Mouse (Mus musculus): ENCODE results near the gene Rtkn2. TPM values are rescaled to one million over a fixed set of nuclear protein-coding genes. Genes with fewer than 3 reads are reported as not detected.
A peak's percentile ranks its signal among the peaks of the same experiment; 100 is the strongest.
"Not testable (repeated sequence)": the region's sequence is repeated elsewhere in the genome, so short reads cannot be mapped to it uniquely, and the experiment has no call there.

The Rtkn2 gene
- total RNA-seq, 4 experiments from 2014 or later, result 0.46 to 0.75 (median 0.57) TPM

DNA sequence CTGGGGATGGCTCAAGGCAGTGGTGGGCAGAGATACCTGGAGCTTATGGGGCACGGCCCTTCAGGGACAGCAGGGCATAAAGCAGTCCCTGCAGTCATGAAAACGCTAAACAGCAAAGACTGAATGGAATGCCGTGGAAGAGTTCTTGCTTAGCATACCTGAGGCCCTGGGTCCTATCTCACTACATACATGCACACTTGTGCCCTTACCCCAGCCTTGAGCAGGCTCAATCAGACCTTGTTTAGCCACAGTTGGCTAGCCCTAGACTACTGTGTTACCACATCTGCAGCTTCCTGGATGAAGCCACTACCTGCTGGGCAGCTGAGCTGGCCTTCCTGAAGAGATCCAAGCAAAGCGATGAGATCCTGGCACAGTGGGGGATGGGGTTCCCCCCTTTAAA is 93.3 kb downstream of the Rtkn2 start:
- no peak for DNase-seq (ENCODE audit: low spot score in 2 of 2)

DNA sequence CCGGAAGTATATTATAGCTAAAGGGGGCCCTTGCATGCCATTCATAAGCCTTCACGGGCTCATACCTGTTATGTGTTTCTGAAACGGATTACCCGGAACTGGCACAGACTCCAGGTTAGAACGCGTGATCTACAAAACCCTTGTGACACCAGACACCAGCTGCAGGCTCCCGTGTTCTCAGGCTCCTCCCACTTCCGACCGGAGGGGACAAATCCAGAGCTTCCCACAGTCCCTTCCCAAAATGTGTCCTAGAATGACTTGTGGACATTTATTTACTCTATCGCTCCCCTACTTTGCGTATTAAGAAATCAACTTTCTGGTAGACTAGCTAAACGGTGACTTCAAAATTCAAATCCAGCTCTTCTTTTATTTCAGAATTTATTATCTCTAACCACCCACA is 94.9 kb downstream of the Rtkn2 start:
- DNase-seq (ENCODE audit: low spot score in 2 of 2), result no peak

DNA sequence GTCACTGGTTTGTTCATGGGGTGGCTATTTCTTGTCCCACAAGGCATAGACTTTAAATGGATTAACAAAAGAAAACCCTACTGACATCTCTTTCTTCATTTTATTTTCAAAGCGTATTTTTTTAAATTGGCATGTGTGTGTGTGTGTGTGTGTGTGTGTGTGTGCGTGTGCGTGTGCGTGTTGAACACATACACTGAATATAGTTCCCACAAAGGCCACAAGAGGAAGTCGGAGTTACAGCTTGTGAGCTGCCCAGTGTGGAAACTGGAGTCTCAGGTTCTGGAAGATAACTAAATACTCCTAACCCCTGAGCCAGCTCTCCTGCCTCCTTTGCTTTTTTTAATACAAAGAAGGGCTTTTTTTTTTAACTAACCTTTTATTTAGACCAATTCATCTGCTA is 95.8 kb downstream of the Rtkn2 start:
- no peak for DNase-seq (ENCODE audit: low spot score in 2 of 2)

- DNase-seq (ENCODE audit: low spot score in 2 of 2), result no peak
Measured at GRCm38 (mm10) chr10:68078708-68079107, 99.3 kb downstream of the Rtkn2 start.

GRCm38 (mm10) chr10:68079910-68080670 is 100.7 kb downstream of the Rtkn2 start:
- DNase-seq (ENCODE audit: low spot score in 2 of 2), result no peak

DNA sequence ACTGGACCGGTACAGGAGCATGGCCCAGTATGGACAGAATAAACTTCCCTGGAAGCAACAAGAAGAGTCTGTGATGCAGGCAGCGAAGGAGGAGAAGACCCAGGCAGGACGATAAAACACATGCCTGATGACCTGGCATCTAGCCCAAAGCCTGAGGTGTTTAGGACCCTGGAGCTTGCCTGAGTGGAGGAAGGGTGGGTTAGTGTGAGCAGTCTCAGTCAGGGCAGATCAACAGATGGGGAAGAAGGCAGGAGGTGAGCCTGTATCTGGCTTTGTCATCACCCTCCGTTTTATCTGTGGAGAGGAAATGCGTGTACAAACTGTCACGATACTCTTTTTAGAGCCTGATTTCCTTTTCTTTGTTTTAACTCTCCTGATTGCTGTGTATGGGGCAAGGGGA is 102.3 kb downstream of the Rtkn2 start:
- DNase-seq (ENCODE audit: low spot score in 2 of 2), result no peak

GRCm38 (mm10) chr10:68085574-68085973 is 106.2 kb downstream of the Rtkn2 start:
- DNase-seq (ENCODE audit: low spot score in 2 of 2), result no peak

- no peak for DNase-seq (ENCODE audit: low spot score in 2 of 2)
Measured at GRCm38 (mm10) chr10:68086973-68087372, 107.6 kb downstream of the Rtkn2 start.

GRCm38 (mm10) chr10:68087722-68088121 is 108.4 kb downstream of the Rtkn2 start:
- no peak for DNase-seq (ENCODE audit: low spot score in 2 of 2)

DNA sequence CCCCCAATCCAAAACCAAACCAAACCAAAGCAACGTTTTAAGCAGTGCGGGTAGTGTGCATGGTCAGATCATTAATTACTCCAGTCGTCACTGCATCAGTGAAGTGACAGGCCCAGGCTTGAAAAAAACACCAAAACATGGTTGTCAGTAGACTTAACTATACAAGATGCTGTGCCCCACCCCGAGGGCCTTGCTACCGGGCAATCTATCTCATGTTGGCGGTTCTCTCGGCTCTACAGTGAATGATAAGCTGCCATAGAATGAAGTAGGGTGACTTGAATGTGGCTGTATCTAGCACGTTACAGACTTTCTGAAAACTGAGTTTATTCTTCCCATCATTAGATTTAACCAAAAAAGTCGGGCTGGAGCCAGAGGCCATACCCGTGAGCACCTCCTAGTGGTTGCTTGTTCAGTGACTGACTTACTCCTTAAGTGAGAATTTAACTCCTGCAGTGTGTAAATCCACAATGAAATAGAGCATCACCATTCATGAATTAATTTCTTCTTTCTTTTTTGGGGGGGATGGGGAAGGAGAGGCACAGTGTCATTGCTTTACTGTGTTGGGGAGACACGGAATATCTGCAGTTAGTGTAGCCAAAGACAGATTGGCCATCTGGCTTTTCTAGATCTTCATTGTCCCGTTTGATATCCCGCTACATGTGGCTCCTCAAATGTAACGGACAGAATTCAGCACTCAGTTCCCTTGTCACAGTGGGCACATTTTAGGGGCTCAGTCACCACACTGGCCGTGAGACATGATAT is 110.2 kb downstream of the Rtkn2 start:
- no peak for DNase-seq (ENCODE audit: low spot score in 2 of 2)

- peak; percentile 82 to 88 for DNase-seq (ENCODE audit: low spot score in 2 of 2)
Measured at GRCm38 (mm10) chr10:68090197-68090535, 110.8 kb downstream of the Rtkn2 start.

DNA sequence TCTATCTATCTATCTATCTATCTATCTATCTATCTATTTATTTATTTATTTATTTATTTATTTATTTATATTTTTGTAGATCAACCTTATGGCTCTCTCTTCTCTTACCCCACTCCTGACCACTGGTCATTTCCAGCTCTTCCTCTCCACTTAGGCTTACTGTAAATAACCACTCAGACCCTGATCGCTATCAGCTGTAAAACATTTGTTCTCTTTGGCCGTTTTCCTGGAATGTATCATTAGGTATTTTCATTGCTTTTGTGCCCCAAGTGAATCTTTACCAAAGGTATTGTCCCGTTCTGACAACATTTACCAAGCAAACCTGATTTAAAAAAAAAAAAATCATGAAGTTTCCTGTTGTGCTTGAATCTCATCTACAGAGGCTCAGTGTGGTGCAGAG is 111.2 kb downstream of the Rtkn2 start:
- DNase-seq (ENCODE audit: low spot score in 2 of 2), result no peak

DNA sequence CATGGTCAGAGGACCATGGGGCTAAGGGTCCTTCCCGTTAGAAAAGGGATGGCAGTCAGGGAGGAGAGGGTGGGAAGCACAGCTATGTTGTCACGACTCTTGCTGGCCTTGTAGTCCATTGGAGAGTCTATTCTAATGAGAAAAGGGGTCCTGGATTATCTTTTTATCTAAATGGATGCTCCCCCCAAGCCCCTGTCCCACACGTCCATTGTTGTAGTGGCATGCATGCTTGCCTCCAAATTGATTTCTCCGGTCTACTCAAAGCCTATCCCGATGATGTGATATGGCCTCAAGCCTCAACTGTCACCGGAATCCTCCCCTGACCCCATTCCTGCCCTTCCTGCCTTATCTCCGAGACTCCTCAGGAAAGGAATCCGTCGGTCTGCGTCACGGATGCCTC is 111.6 kb downstream of the Rtkn2 start:
- DNase-seq (ENCODE audit: low spot score in 2 of 2), result no peak

- DNase-seq (ENCODE audit: low spot score in 2 of 2), result no peak
Measured at GRCm38 (mm10) chr10:68091840-68092239, 112.5 kb downstream of the Rtkn2 start.

GRCm38 (mm10) chr10:68093496-68093895 is 114.1 kb downstream of the Rtkn2 start:
- DNase-seq (ENCODE audit: low spot score in 2 of 2), result no peak

GRCm38 (mm10) chr10:68095136-68095535 is 115.8 kb downstream of the Rtkn2 start:
- DNase-seq (ENCODE audit: low spot score in 2 of 2), result no peak

DNA sequence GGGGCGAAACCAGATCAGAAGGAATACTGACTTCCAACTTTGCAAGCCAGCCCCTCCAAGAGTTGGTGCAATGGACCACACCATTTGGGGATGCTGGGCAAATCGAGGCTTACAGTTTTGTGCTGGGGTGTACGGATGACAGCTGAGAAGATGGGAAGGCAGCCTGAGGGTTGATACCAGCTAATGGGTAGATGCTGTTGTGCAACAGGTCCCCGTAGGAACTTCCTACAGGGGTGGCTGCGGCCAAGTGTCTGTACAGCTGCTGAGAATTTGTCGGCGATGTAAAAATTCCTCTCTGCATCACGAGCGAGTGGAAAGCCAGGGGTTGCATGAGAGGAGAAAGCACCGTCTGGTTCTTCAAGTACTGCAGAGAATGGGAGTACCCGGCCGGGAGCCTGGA is 117.0 kb downstream of the Rtkn2 start:
- no peak for DNase-seq (ENCODE audit: low spot score in 2 of 2)

DNA sequence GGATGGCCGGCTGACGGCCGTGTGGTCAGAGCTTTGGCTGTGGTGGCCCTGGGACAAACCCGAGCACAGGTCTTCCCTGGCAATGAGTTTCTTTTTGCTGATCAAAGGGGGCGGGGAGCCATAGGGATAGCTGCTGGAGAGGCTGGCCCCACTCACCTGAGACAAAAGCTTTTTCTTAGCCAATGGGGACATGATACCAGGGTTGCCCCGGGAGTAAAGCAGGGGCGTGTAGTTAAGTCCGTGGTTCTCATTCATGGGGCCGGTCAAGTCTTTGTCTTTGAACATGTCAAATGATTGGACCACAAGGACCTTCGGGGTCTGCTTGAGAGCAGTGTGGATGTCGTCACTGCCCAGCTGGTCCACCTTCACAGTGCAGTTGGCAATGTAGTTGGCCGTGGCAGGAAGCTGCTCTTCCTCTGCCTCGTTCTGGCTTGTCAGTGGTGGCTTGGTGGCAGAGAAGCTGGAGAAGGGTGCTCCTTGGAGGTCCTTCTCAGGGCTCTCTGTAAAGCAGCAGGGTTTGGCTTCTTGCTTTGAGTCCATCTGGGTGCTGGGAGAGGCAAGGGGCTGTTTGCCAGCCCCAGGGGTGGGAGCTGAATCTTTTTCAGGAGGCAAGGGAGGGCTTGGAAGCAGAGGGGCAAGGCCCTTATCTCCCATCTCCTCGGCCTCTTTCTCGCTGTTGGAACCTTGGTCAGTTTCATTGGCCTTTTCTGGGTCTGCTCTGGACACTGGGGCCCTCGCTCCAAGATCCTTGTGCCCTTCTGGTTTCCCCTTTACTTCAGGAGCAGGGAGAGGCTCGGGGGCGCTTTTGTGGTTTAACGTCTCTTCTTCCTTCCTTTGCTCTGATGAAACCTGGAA is 118.7 kb downstream of the Rtkn2 start:
- no peak for DNase-seq (ENCODE audit: low spot score in 2 of 2)

DNA sequence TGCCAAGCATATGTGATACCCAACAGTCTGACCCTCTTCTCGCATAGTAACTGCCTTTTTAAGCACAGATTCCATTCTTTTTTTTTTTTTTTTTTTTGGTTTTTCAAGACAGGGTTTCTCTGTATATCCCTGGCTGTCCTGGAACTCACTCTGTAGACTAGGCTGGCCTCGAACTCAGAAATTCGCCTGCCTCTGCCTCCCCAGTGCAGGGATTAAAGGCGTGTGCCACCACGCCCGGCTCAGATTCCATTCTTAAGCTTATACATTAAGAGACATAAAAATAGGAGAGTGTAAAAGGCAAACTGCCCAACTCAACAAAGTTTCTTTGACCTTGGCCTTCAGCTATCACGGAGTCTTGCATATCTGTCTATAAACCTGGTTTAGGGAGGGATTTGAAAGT is 120.4 kb downstream of the Rtkn2 start:
- not testable (repeated sequence) for DNase-seq (ENCODE audit: low spot score in 2 of 2)

GRCm38 (mm10) chr10:68100506-68100905 is 121.1 kb downstream of the Rtkn2 start:
- DNase-seq (ENCODE audit: low spot score in 2 of 2), result no peak

DNA sequence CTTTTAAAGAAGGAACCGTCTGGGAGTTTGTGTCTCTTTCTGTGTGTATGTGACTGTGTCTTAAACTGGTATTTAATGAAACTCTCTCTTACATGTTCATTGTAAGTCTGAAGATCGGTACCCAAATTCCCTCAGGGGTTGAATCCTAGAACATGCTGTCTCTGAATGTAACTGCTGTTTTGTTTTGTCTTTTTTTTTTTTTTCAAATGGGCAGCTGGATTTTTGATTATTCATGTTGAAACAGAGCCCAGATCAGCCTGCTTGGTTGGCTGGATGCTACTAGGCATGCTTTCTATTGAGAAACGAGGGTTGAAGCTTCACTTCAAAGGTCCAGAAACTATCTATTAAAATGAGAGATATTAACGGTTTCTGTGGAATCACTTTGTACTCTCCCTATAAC is 121.9 kb downstream of the Rtkn2 start:
- no peak for DNase-seq (ENCODE audit: low spot score in 2 of 2)

GRCm38 (mm10) chr10:68102566-68102965 is 123.2 kb downstream of the Rtkn2 start:
- DNase-seq (ENCODE audit: low spot score in 2 of 2), result peak; percentile 62 to 65

Data from gastrocnemius, adult 8-10 months (tissue).